Mouse (Mus musculus): ENCODE data around the gene Ccdc120.

Gene Ccdc120

GRCm38 (mm10) chrX:7750432-7751116, at the start of gene Ccdc120:
Gene Ccdc120, minus strand, starts transcription at chrX:7750905.
- peak; percentile 64 for DNase-seq (ENCODE audit: low spot score)

- DNase-seq (ENCODE audit: low spot score): no peak
These were observed 46.6 kb upstream of the Ccdc120 start for GRCm38 (mm10) chrX:7797327-7797726.

- DNase-seq (ENCODE audit: low spot score): no peak
These were observed 44.3 kb upstream of the Ccdc120 start for GRCm38 (mm10) chrX:7795016-7795415.

GRCm38 (mm10) chrX:7793361-7793760, 42.7 kb upstream of the Ccdc120 start:
- no peak for DNase-seq (ENCODE audit: low spot score)

- DNase-seq (ENCODE audit: low spot score): no peak
These were observed 39.6 kb upstream of the Ccdc120 start for GRCm38 (mm10) chrX:7790309-7790708.

- peak; percentile 71 for DNase-seq (ENCODE audit: low spot score)
These were observed 38.9 kb upstream of the Ccdc120 start, which contains the start of gene Gripap1 for GRCm38 (mm10) chrX:7789542-7790136. Gene Gripap1, plus strand, starts transcription at chrX:7789765.

- no peak for DNase-seq (ENCODE audit: low spot score)
These were observed 31.9 kb upstream of the Ccdc120 start for GRCm38 (mm10) chrX:7782603-7783092.

GRCm38 (mm10) chrX:7779294-7779693, 28.6 kb upstream of the Ccdc120 start:
- no peak for DNase-seq (ENCODE audit: low spot score)

- DNase-seq (ENCODE audit: low spot score): no peak
These were observed 27.9 kb upstream of the Ccdc120 start for GRCm38 (mm10) chrX:7778450-7779244.

GRCm38 (mm10) chrX:7776329-7777082, 25.8 kb upstream of the Ccdc120 start:
- DNase-seq (ENCODE audit: low spot score): peak; percentile 58

- DNase-seq (ENCODE audit: low spot score): no peak
These were observed 24.9 kb upstream of the Ccdc120 start for GRCm38 (mm10) chrX:7775501-7776205.

GRCm38 (mm10) chrX:7772766-7773165, 22.1 kb upstream of the Ccdc120 start:
- DNase-seq (ENCODE audit: low spot score): no peak

GRCm38 (mm10) chrX:7769302-7770017, 18.8 kb upstream of the Ccdc120 start:
- no peak for DNase-seq (ENCODE audit: low spot score)

GRCm38 (mm10) chrX:7765764-7766163, 15.1 kb upstream of the Ccdc120 start:
- peak; percentile 31 for DNase-seq (ENCODE audit: low spot score)

GRCm38 (mm10) chrX:7765281-7765670, 14.6 kb upstream of the Ccdc120 start:
- no peak for DNase-seq (ENCODE audit: low spot score)

GRCm38 (mm10) chrX:7764657-7765280, 14.1 kb upstream of the Ccdc120 start:
- no peak for DNase-seq (ENCODE audit: low spot score)

- peak; percentile 27 for DNase-seq (ENCODE audit: low spot score)
These were observed 13.1 kb upstream of the Ccdc120 start for GRCm38 (mm10) chrX:7763631-7764393.

GRCm38 (mm10) chrX:7762921-7763197, 12.2 kb upstream of the Ccdc120 start:
- peak; percentile 15 for DNase-seq (ENCODE audit: low spot score)

GRCm38 (mm10) chrX:7762137-7762920, 11.6 kb upstream of the Ccdc120 start, which contains the start of gene Tfe3:
Gene Tfe3, plus strand, starts transcription at chrX:7762560.
- DNase-seq (ENCODE audit: low spot score): peak; percentile 92

Data from layer of hippocampus, adult 11-12 months (tissue).